Mouse (Mus musculus): Measurements from ENCODE around the gene Slc25a30.

DNA sequence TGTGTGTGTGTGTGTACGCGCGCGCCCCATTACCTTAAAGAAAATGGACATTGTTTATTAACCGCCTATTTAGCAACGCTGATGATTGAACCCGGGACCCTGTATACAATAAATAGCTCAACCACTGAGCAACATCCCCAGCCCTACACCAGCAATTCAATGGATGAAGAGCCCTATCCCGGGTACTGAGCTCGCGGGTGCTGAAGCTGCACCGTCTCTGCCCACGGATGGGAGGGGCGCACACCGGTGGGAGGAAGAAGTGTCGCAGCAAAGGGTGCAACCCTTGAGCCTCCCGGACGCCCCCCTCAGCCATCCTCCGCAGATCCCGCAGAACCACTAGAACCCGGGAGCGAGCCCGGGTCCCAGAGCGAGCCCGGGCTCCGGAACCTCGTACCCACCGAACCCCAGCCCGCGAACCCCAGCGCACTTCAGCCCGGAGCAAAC, 391 bp downstream of the Slc25a30 start:
- TF ChIP-seq ZNF384 (IDR thresholded peaks at IDR 0.05; ENCODE audit: low read depth, low read length), result no peak
- TF ChIP-seq MAFK (IDR thresholded peaks at IDR 0.05; ENCODE audit: insufficient read depth, low read depth, low read length), result no peak
